Mouse (Mus musculus): Measurements from ENCODE around the gene Pglyrp2.

Pglyrp2 gene

DNA sequence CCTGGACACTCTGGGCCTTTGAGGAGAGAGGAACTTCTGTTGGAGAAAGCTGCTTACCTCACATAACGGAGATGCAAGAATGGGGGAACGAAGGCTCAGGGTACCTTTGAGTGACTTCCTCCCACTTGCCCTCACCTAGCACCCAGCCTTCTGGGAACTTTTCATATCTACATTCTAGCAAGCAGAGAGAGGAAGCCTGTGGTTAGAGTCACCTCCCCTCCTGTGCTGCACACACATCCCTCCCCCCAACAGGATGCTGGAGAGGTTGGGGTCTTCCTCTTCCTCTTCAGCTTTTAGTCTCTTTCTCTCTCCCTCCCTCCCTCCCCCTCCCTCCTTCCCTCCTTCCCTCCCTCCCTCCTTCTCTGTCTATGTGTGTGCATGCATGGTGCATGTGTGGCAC is at the start of gene Pglyrp2:
Gene Pglyrp2 (minus strand): TSS at position 134 of the 400 bp plus-strand sequence.
- DNase-seq (ENCODE audit: extremely low spot score, low spot score), result no peak

DNA sequence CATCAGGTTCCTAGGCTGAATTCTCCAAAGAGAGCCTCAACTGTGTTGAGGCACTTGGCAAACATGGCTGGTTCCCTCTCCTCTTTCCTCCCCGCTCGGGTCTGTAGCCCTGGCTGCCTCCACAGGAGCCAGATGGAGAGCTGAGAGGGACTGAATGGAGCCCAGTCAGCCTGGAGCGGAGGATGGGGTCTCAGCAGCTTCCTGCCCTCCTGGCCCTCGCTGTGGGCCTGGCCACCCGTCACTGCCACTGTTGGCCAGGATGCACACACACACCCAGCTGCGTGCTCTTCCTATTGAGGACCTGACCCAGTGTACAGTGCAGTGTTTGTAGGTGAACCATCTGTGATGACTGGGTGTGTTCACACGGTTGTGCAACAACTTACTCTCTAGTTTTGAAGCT is 48.2 kb upstream of the Pglyrp2 start:
- DNase-seq (ENCODE audit: extremely low spot score, low spot score), result no peak

DNA sequence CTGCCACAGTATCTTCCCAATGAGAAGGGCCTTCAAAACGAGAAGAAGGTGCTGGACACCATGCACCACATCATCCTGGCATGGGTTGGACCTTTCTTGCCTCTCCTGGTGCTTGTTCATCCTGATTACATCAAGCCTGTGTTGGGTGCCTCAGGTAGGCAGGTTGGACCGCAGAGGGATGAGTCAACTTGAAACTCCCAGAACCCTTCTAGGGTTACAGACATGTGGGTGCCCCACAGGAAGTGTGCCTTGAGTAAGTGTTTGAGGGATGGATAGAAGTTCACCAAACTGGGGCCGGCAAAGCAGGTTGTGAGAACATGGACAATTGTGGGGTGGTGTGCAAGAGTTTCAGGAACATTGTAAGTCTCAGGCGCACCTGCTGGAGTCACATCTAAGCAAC is 46.8 kb upstream of the Pglyrp2 start:
- no peak for DNase-seq (ENCODE audit: extremely low spot score, low spot score)

DNA sequence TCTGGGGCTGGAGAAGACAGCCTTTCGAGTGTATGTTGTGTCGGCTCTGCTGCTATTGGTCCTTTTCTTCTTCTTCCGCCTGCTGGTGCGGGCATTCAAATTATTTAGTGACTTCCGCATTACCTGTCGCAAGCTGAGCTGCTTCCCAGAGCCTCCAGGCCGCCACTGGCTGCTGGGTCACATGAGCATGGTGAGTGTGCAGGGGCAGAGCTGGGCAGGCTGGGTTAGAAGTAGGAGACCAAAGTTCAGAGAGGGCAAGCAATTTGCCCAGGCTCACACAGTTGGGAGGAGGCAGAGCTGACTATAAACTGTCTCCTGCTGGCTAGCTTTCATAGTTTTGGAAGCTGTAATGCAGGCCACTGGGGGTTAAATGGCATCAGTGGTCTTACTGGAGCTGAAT is 44.5 kb upstream of the Pglyrp2 start:
- DNase-seq (ENCODE audit: extremely low spot score, low spot score), result no peak

DNA sequence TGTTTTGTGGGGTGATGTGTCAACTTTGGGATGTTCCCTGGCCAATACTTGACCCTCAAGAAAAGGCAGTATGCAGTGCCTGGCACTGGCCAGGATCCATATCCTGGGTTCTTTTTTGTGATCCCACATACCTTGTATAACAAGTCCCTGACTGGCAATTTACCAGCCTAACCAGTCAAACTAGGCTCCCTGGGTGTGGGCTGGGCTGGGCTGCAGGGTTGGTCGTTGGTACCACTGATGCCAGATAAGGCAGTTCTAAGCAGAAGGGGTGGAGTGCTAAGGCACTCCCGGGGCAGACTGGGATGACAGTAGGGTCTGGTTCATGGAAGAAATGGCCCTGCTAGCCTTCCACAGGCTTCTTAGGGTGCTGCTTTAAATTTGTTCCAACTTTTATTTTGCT is 31.0 kb upstream of the Pglyrp2 start:
- DNase-seq (ENCODE audit: extremely low spot score, low spot score), result no peak

DNA sequence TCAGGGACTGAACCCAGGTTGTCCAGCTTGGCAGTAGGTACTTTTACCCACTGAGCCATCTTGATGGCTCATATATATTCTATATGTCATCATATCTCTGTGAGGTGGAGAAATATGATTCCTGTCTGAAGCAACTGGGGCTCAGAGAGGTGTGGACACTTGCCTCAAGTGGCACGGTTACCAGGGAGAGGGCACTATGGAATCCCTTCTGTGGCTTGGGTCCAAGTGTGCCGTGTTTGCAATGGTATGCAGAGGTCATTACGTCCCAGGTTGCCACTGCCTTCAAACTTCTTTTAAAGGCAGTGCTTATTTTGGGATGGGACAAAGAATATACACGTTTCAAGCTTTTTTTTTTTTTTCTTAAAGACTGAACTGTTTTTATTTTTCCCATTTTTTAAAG is 30.2 kb upstream of the Pglyrp2 start:
- no peak for DNase-seq (ENCODE audit: extremely low spot score, low spot score)

DNA sequence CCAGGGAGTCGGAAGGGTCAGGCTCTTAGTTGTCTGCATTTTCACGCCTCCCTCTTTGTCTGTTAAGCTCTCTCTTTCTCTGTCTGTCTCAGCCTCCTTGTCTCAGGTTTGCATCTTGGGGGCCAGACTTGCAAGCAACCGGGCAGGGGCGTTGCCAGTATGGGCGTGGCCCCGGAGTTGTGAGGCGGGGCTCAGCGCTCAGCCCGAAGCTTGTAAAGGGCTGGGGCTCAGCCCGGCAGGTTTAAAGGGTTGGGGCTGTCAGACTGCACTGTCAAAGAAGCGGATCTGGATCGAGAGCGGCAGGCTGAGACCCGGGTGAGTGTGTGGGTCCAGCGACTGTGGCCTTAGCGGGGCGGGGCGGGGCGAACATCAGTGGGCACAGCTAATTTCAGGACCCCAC is 28.5 kb upstream of the Pglyrp2 start, which contains the start of gene Cyp4f39:
Gene Cyp4f39 (plus strand): TSS at position 242 of the 400 bp plus-strand sequence.
- DNase-seq (ENCODE audit: extremely low spot score, low spot score), result peak; percentile 31

DNA sequence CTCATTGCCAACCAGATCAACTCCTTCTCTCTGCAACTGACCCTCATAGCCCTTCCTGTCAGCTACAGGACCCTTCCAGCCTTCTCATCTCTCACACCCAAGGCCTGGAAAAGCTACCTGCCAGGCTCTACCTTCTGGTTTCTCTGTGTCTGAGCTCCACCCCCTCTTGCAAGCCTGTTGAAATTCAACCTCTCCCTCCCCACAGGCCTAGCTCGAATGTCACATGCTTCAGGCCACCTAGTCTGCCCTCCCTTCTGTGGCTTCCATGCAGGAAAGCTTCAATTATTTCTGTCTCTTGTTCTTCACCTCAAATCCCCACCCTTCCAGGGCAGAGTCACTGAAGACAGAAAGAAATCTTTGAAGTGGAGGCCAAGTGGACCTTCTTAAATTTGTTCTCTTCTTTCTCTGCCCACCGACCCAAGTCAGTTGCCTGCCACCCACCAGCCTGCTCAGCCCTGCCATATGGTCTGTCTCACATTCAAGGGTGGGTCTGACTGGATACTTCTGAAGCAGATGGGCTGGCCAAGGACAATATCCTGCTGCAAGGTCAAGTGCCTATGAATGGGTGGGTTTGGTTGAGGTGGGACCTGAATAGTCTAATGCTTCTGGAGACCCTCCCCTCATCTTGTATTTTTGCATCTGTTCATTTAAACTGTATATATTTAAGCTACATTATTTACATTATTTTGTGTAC is 27.0 kb upstream of the Pglyrp2 start:
- DNase-seq (ENCODE audit: extremely low spot score, low spot score), result no peak

DNA sequence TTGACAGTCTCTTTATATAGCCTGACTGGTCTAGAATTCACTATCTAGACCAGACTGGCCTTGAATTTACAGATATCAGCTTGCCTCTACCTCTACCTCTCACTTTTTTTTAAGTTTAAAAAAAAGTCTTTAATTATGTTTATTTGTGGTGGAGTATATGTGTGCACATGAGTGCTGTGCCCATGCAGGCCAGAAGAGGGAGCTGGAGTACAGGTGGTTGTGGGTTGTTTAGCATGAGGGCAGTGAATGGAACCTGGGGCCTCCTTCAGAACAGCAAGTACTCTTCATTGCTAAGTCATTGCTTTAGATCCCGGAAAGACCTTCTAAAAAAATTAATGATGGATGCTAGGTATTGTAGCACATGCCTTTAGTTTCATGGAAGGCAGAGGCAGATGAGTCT is 25.1 kb upstream of the Pglyrp2 start:
- no peak for DNase-seq (ENCODE audit: extremely low spot score, low spot score)

DNA sequence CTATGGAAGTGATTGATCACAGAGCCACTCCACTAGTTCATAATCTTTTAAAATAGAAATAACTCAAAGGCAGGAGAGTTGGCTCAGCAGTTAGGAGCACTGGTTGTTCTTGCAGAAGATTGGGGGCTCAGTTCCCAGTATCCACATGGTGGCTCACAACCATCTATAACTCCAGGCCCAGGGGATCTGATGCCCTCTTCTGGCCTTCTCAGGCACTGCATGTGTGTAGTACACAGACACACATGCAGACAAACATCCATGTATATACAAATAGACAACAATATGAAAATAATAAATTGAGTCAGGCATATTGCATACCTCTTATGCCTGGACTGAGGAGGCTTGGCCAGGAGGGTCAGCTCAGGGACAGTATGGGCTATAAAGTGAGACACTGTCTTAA is 23.2 kb upstream of the Pglyrp2 start:
- no peak for DNase-seq (ENCODE audit: extremely low spot score, low spot score)

DNA sequence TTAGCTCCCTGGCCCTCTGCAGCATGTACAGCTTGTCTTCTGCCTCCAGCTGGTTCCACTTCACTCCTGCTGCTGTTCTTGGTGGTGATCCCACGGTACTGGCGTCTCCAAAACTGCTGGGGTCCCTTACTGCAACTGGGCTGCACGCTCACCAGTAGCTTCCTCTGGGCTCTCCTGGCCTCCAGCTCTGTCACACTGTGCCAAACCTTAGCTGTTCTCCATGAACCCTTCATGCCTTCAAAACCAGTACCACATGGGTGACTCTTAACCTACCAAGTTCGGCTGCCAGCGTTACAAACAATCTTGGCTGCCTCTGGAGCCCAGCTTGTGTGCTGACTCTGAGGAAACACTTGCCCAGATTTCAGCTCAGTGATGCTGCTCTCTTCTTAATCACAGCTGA is 21.0 kb upstream of the Pglyrp2 start:
- DNase-seq (ENCODE audit: extremely low spot score, low spot score), result no peak

DNA sequence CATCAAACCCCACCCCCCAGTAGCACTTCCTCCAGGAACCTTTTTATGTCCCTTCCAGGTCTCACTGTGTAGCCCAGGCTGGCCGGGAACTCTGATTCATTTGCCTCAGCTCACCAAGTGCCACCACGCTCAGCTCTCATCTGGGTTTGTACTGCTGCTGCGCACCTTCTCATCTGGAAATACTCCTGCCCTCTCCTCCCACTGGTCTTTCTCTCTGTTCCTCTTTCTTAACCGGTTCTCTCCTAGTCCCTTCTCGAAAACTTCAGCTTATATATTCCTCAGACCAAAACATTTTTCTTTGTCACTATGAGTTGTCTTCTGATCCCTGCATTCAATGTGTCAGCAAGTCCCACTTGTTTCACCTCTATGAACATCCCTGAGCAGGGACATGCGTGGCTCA is 19.3 kb upstream of the Pglyrp2 start:
- no peak for DNase-seq (ENCODE audit: extremely low spot score, low spot score)

DNA sequence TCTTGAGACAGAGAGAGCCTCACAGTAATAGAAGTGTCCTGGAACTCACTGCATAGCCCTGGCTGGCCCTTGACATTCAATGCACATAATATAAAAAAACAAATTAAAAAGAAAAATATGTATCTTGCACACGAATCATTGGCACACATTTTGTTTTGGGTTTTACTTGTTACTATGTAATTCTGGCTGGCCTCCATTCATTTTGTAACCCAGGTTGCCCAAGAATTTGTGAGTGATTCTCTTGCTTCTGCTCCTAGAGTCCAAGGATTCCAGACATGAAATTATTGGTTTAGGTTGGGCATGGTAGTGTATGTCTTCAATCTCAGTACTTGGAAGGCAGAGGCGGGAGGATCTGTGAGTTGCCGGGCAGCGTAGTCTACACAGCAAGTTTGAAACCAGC is 13.1 kb upstream of the Pglyrp2 start:
- no peak for DNase-seq (ENCODE audit: extremely low spot score, low spot score)

DNA sequence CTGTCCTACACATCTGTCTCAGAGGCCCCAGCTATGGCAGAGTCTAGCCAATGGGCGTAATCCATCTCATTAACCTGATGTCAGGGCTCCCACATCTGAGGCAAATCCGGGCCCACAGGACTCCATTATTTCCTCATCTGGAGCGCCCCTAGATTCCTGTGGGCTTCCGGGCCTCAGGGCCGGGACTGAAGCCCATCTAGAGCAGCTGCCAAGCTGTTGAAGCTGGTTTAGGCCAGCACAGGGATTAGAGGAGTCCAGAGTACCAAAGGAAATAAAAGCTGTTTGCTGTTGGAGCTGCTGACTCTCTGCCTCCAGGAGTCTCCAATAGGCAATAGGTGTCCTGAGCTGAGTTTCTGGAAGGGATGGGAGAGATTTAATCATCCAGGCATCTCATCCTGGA is 11.2 kb upstream of the Pglyrp2 start:
- DNase-seq (ENCODE audit: extremely low spot score, low spot score), result no peak

DNA sequence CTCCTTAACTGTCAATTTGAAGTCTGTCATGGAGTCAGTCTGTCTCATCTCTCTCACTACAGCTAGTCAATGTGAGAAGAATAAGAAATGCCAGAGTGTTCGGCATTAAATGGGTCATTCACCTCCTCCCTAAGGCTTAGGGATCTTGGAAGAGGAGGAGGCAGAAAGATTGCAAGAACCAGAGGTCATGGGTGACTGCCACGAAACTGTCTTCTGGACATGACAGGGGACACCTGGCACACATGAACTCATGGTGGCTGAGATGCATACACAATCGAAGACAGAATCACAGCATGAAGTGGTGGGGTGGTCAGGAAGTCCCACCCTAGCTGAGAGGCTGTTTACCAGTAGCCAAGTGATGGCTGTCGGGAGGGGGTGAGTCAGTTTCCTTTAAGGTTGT is 10.4 kb upstream of the Pglyrp2 start:
- no peak for DNase-seq (ENCODE audit: extremely low spot score, low spot score)

DNA sequence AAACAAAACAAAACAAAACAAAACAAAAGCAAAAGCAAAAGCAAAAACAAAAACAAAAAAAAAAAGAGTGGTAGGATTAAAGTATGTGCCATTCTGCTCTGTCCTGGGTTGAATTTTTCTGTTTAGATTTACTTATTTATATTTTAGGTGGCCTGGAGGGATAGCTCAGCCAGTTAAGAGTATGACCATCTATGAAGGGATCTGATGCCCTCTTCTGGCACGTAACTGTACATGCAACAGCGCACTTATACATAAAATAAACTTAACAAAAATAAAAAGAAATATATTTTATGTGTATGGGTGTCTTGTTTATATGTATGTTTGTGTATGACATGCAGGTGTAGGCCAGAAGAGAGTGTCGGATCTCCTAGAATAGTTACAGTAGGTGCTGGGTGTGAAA is 8.0 kb upstream of the Pglyrp2 start:
- no peak for DNase-seq (ENCODE audit: extremely low spot score, low spot score)

DNA sequence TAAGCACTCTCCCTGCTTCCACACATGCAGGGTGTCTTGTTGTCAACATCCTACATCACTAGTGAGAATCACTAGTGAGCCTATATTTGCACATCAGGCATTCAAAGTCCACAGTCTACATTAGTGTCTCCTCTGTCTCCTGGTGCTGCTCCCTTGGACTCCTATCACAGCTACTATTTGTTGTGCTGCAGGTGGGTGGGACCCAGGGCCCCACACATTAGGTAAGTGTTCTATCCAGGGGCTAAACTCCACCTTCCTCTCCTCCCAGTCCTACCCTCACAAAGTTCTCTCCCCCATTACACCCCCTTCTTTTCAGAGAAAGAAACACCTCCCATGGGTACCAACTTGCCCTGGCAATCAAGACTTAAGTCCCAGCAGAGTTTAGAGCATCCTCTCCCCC is 2.6 kb upstream of the Pglyrp2 start:
- no peak for DNase-seq (ENCODE audit: extremely low spot score, low spot score)

DNA sequence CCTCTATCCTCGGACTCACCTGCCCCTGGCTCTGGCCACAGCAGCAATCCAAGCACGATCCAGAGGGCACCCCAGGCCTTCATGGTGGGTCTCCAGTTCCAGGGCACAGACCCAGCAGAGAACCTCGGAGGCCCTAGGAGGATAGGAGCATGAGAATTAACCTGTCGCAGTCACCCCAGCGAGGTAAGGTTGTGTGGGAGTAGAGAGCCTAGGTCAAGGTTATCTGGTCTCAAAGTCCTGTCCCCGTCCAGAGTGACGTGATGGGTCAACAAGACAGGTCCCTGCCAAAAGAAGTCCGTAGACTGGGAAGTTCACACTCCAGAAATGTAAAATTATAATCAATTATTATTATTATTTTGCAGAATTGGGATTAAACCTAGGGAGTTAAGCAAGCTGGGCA is 3.2 kb downstream of the Pglyrp2 start:
- DNase-seq (ENCODE audit: extremely low spot score, low spot score), result no peak

DNA sequence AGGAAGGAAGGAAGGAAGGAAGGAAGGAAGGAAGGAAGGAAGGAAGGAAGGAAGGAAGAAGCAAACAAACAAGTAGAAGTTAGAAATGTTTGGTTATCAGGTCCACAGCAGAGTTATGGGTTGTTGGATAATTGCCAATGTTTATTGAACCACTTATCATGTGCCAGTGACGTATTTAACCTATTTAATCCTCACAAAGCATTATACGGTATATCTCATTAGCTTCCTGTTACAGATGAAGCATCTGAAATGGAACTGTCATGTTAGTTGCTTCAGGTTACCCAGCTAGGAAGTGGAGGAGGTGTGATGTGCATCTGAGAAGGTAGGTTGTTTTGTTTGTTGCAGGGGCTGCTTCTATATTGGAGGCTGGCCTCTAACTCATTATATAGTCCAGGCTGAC is 4.0 kb downstream of the Pglyrp2 start:
- DNase-seq (ENCODE audit: extremely low spot score, low spot score), result no peak

DNA sequence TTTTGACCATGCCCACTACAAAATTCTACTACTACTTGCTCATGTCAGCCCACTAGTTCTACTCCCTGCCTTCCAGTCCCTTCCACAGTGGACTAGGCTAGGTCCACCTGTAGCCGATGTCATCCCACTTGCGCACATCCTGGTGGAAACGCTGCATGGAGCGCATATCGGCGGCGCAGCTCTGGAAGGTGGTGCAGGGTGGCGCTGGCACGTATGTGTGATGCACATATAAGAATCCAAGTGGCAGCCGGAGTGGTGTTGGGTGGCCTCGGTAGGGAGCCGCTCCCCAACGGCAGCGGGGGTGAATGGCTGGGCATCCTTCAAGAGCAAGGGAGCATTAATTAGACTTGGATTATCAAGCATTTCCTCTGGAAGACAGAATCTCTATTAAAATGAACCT is 7.2 kb downstream of the Pglyrp2 start:
- DNase-seq (ENCODE audit: extremely low spot score, low spot score), result no peak

DNA sequence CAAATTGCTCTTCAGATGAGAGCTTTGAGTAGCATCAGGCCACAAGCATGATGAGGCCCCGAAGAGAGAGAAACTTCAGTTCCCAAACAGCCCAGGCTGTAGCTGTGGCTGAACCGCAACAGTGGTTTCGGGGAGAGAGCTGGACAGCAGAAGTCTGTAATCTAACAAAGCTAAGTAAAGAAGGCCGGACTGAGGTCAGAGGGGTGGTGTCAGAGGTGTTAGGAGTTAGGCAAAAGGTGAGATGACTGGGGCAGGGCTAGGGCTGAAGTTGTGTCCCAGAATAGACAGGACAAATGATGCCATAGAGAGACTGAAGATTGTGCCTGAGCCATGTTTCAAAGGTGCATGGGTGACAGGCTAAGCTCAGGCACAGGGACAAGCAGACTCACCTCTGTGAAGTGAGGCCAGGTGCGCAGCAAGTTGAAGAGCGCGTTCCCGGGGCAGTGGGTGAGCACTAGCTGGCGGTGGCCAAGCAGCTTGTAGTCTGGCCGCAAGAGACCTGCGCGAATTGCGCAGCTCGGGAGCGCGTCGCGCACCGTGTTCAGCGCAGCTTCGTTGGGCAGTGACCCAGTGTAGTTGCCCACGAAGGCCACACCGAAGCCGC is 8.4 kb downstream of the Pglyrp2 start:
- DNase-seq (ENCODE audit: extremely low spot score, low spot score), result no peak

DNA sequence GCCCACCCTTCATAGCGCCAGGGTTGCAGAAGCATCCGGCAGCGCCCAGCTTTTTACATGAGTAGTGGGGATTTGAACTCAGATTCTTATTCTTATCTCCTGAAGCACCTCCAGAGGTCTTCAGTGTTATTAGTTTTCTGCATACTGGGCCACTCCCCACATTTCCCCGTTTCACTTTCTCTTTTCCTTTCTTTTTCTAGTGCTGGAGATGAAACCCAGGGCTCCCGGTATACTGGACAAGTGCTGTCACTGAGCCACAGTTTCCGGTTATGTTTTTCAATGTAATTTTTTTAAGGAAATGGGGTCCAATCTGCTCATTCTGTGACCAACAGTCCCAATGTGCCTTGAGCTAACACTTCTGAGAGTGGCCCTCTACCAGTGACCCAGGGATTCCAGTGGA is 12.1 kb downstream of the Pglyrp2 start:
- DNase-seq (ENCODE audit: extremely low spot score, low spot score), result no peak

DNA sequence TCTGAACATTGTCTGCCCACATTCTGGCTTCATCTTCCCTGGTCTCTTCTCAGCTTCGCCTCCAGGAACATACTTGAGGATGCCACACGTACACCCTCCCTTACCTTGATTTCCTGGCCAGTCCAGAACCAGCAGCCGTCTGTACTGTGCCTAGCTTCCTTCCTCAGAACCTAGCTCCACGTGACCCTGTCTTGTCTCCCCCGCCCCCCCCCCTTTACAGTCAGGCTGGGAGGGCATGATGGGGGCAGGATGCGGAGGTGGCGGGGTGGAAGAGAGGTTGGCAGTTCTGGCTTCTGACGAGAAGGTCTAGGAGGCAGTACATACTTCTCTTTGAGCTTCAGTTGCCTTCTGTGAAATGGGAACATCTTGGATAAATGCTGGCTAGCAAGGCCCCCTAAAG is 20.6 kb downstream of the Pglyrp2 start, which contains the start of gene Rasal3:
Gene Rasal3 (minus strand): TSS at position 167 of the 400 bp plus-strand sequence.
- no peak for DNase-seq (ENCODE audit: extremely low spot score, low spot score)
